Mouse (Mus musculus): Measurements from ENCODE around the gene Slc25a20. TPM values are rescaled to one million over a fixed set of nuclear protein-coding genes. Genes with fewer than 3 reads are reported as not detected.
A peak's percentile ranks its signal among the peaks of the same experiment; 100 is the strongest.

Slc25a20 gene
- 32.5 and 50.8 TPM in 2 replicates for total RNA-seq (2014; rRNA removed)
- 44.4 and 45.4 TPM in 2 replicates for polyA plus RNA-seq (2015; fragmentation: Nextera tagmentation; extraction: Ambion mirVana)

GRCm38 (mm10) chr9:108661677-108662612 is at the start of gene Slc25a20:
Gene Slc25a20, plus strand, starts transcription at chr9:108662088.
- no peak for TF ChIP-seq CTCF (IDR thresholded peaks at IDR 0.05)
- Histone ChIP-seq H3K4me2 (ENCODE audit: low read depth, low read length, poor library complexity, severe bottlenecking) (peak within 1 kb of the TSS; percentile 76), H3K9me3 (ENCODE audit: low read length) (no peaks in the 10 kb centered on the region), H3K4me1 (ENCODE audit: insufficient read depth, low read length) (peaks cover 5% of the 10 kb centered on the region; the same call in 1 of the 2 replicates), H3K9ac (replicated peaks; ENCODE audit: low read length, poor library complexity, severe bottlenecking) (peak within 1 kb of the TSS; percentile 72), H3K36me3 (ENCODE audit: insufficient read depth, low read length) (no peaks in the 10 kb centered on the region), H3K27ac (ENCODE audit: low read depth, low read length) (no peak within 1 kb of the TSS), H3K27me3 (ENCODE audit: insufficient read depth, low read length) (no peaks in the 10 kb centered on the region), H3K4me3 (ENCODE audit: low read depth, low read length) (peak within 1 kb of the TSS; percentile 63)
- DNase-seq (ENCODE audit: low spot score) (peak; percentile 87), ATAC-seq (ENCODE audit: low FRiP score) (peak; percentile 82)
- 2% methylated on average over 36 of the region's 37 CpGs for WGBS

- ATAC-seq (ENCODE audit: low FRiP score) (no peak), DNase-seq (ENCODE audit: low spot score) (no peak)
- Histone ChIP-seq H3K27ac (ENCODE audit: low read depth, low read length) (no peak overlapping the region), H3K4me1 (ENCODE audit: insufficient read depth, low read length) (no peaks in the 10 kb centered on the region), H3K4me3 (ENCODE audit: low read depth, low read length) (no peak overlapping the region), H3K4me2 (ENCODE audit: low read depth, low read length, poor library complexity, severe bottlenecking) (no peak overlapping the region), H3K9ac (replicated peaks; ENCODE audit: low read length, poor library complexity, severe bottlenecking) (no peak overlapping the region), H3K27me3 (ENCODE audit: insufficient read depth, low read length) (no peaks in the 10 kb centered on the region), H3K36me3 (ENCODE audit: insufficient read depth, low read length) (peaks cover 26% of the 10 kb centered on the region), H3K9me3 (ENCODE audit: low read length) (no peaks in the 10 kb centered on the region)
- 88% methylated on average over 1 of the region's 1 CpGs for WGBS
- TF ChIP-seq CTCF (IDR thresholded peaks at IDR 0.05): no peak
These were observed 44.6 kb upstream of the Slc25a20 start for GRCm38 (mm10) chr9:108617301-108617700.

- H3K4me1 ChIP-seq (ENCODE audit: insufficient read depth, low read length): no peaks in the 10 kb centered on the region
- DNase-seq (ENCODE audit: low spot score): peak; percentile 19
- no peaks in the 10 kb centered on the region for H3K36me3 ChIP-seq (ENCODE audit: insufficient read depth, low read length)
- no peak overlapping the region for H3K4me3 ChIP-seq (ENCODE audit: low read depth, low read length)
- H3K27me3 ChIP-seq (ENCODE audit: insufficient read depth, low read length): no peaks in the 10 kb centered on the region
- no peak overlapping the region for H3K4me2 ChIP-seq (ENCODE audit: low read depth, low read length, poor library complexity, severe bottlenecking)
- no peaks in the 10 kb centered on the region for H3K9me3 ChIP-seq (ENCODE audit: low read length)
- H3K9ac ChIP-seq (replicated peaks; ENCODE audit: low read length, poor library complexity, severe bottlenecking): no peak overlapping the region
- WGBS: 66% methylated on average over 2 of the region's 2 CpGs
- H3K27ac ChIP-seq (ENCODE audit: low read depth, low read length): no peak overlapping the region
- TF ChIP-seq CTCF (IDR thresholded peaks at IDR 0.05): no peak
- no peak for ATAC-seq (ENCODE audit: low FRiP score)
These were observed 35.4 kb upstream of the Slc25a20 start for GRCm38 (mm10) chr9:108626498-108626897.

- 85% methylated on average over 4 of the region's 4 CpGs for WGBS
- TF ChIP-seq CTCF (IDR thresholded peaks at IDR 0.05): no peak
- no peaks in the 10 kb centered on the region for H3K27me3 ChIP-seq (ENCODE audit: insufficient read depth, low read length)
- no peak for DNase-seq (ENCODE audit: low spot score)
- H3K4me3 ChIP-seq (ENCODE audit: low read depth, low read length): no peak overlapping the region
- ATAC-seq (ENCODE audit: low FRiP score): no peak
- H3K9ac ChIP-seq (replicated peaks; ENCODE audit: low read length, poor library complexity, severe bottlenecking): no peak overlapping the region
- no peak overlapping the region for H3K4me2 ChIP-seq (ENCODE audit: low read depth, low read length, poor library complexity, severe bottlenecking)
- H3K4me1 ChIP-seq (ENCODE audit: insufficient read depth, low read length): no peaks in the 10 kb centered on the region
- H3K9me3 ChIP-seq (ENCODE audit: low read length): no peaks in the 10 kb centered on the region
- H3K27ac ChIP-seq (ENCODE audit: low read depth, low read length): no peak overlapping the region
- H3K36me3 ChIP-seq (ENCODE audit: insufficient read depth, low read length): no peaks in the 10 kb centered on the region
These were observed 33.7 kb upstream of the Slc25a20 start for GRCm38 (mm10) chr9:108628141-108628540.

- no peak for TF ChIP-seq CTCF (IDR thresholded peaks at IDR 0.05)
- Histone ChIP-seq H3K27ac (ENCODE audit: low read depth, low read length) (no peak overlapping the region), H3K4me2 (ENCODE audit: low read depth, low read length, poor library complexity, severe bottlenecking) (no peak overlapping the region), H3K9me3 (ENCODE audit: low read length) (no peaks in the 10 kb centered on the region), H3K36me3 (ENCODE audit: insufficient read depth, low read length) (no peaks in the 10 kb centered on the region), H3K27me3 (ENCODE audit: insufficient read depth, low read length) (no peaks in the 10 kb centered on the region), H3K9ac (replicated peaks; ENCODE audit: low read length, poor library complexity, severe bottlenecking) (no peak overlapping the region), H3K4me3 (ENCODE audit: low read depth, low read length) (no peak overlapping the region), H3K4me1 (ENCODE audit: insufficient read depth, low read length) (no peaks in the 10 kb centered on the region)
- no peak for DNase-seq (ENCODE audit: low spot score)
- WGBS: 82% methylated on average over 1 of the region's 1 CpGs
- ATAC-seq (ENCODE audit: low FRiP score): no peak
These were observed 31.2 kb upstream of the Slc25a20 start for GRCm38 (mm10) chr9:108630683-108631082.

GRCm38 (mm10) chr9:108631631-108632256 is 30.1 kb upstream of the Slc25a20 start:
- no peak overlapping the region for H3K4me3 ChIP-seq (ENCODE audit: low read depth, low read length)
- no peak for ATAC-seq (ENCODE audit: low FRiP score)
- 90% methylated on average over 5 of the region's 5 CpGs for WGBS

More at GRCm38 (mm10) chr9:108631631-108632256, 30.1 kb upstream of the Slc25a20 start:
- H3K9me3 ChIP-seq (ENCODE audit: low read length): no peaks in the 10 kb centered on the region
- H3K27ac ChIP-seq (ENCODE audit: low read depth, low read length): no peak overlapping the region
- H3K9ac ChIP-seq (replicated peaks; ENCODE audit: low read length, poor library complexity, severe bottlenecking): no peak overlapping the region
- no peak overlapping the region for H3K4me2 ChIP-seq (ENCODE audit: low read depth, low read length, poor library complexity, severe bottlenecking)
- H3K4me1 ChIP-seq (ENCODE audit: insufficient read depth, low read length): no peaks in the 10 kb centered on the region
- no peak for DNase-seq (ENCODE audit: low spot score)
- no peaks in the 10 kb centered on the region for H3K36me3 ChIP-seq (ENCODE audit: insufficient read depth, low read length)
- no peaks in the 10 kb centered on the region for H3K27me3 ChIP-seq (ENCODE audit: insufficient read depth, low read length)
- no peak for TF ChIP-seq CTCF (IDR thresholded peaks at IDR 0.05)
